Mouse (Mus musculus) spleen, adult 12 weeks (tissue): ENCODE data around the gene Slc10a1.
"Not testable (repeated sequence)": the region's sequence is repeated elsewhere in the genome, so short reads cannot be mapped to it uniquely, and the experiment has no call there.

Experiments
- DNase-seq: peaks from one replicate; pipeline ENCODE4 v3.0.0; 2022; ENCODE audit warnings: low spot score

Slc10a1 gene

GRCm38 (mm10) chr12:80966059-80966838 lies 2.3 kb downstream of the Slc10a1 start:
- no peak for DNase-seq

DNA sequence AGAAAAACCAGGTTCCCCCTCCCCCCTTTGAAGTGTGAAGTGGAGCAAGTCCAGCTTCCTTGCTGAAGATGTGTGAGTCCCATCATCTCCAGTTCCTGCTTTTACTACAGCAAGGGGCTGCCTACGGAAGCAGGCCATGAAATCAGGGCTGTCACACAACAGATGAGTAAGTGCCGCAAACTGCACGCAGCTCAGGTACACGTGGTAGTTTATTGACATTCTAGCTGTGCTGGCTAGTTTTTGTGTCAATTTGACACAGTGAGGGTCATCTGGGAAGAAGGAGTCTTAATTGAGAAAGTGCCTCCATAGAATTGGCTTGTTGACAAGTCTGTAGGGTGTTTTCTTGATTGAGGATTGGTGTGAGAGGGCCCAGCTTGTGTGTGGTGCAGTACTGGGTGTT lies 5.9 kb downstream of the Slc10a1 start:
- DNase-seq = no peak

GRCm38 (mm10) chr12:80957961-80958360 lies 10.5 kb downstream of the Slc10a1 start:
- no peak for DNase-seq

DNA sequence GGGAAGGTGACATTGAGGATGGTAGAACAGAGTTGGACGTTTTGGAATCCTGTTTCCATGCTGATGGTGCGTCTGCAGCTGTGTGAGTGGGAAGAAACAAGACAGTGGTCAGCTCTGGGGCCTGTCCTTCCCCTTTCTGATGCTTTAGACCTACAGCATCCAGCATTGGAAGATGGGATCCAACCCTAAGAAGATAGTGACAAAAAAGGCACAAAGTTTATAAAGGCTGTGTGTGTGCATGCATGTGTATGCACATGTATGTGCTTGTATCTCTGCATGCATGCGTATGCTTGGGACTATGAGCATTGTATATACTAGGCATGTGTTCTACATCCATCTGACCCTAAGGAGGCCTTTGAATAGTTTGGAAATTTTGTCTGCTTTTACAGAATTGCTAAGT lies 12.5 kb downstream of the Slc10a1 start:
- no peak for DNase-seq

GRCm38 (mm10) chr12:80952526-80952925 lies 16.0 kb downstream of the Slc10a1 start:
- DNase-seq = no peak

DNA sequence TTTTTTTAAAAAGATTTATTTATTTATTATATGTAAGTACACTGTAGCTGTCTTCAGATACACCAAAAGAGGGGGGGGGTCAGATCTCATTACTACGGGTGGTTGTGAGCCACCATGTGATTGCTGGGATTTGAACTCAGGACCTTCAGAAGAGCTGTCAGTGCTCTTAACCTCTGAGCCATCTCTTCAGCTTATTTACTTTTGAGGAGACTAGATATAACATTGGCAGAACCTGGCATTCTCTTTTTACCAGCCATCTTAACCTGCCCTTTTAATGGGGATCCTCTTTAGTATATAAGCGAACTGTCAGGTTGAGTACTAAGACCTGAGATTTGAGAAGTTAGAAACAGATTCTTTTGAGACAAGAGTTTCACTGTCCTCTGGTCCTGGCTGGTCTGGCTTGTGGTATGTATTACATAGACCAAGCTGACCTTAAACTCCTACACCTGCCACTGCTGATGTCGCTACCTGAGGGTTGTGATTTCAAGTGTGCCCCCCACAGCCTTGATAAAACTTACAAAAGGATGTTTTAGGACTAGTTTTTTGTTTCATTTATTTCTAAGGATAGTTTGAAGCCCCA lies 16.8 kb downstream of the Slc10a1 start:
- DNase-seq = no peak

GRCm38 (mm10) chr12:80949603-80950002 lies 18.9 kb downstream of the Slc10a1 start:
- not testable (repeated sequence) for DNase-seq

DNA sequence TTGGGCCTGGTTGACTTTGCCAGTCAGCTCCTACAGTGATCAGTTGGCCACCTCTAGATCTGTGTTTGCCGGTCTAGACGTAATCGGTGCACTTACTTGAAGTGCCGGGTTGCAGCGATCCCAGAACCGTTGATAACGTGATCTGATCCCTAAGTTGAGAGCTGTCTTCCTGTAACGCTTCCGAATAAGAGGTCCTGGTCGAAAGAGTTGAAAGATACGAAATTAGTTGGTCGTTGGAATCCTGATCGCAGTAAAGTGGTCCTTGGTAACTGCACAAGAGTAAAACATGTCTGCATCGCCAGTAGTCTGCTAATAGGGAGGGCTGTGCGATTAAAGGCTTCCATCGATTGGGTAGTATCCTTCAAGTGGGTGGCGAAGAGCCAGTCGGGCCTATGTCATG lies 20.3 kb downstream of the Slc10a1 start:
- DNase-seq = no peak

GRCm38 (mm10) chr12:80945996-80946355 lies 22.5 kb downstream of the Slc10a1 start:
- DNase-seq = peak; percentile 97

DNA sequence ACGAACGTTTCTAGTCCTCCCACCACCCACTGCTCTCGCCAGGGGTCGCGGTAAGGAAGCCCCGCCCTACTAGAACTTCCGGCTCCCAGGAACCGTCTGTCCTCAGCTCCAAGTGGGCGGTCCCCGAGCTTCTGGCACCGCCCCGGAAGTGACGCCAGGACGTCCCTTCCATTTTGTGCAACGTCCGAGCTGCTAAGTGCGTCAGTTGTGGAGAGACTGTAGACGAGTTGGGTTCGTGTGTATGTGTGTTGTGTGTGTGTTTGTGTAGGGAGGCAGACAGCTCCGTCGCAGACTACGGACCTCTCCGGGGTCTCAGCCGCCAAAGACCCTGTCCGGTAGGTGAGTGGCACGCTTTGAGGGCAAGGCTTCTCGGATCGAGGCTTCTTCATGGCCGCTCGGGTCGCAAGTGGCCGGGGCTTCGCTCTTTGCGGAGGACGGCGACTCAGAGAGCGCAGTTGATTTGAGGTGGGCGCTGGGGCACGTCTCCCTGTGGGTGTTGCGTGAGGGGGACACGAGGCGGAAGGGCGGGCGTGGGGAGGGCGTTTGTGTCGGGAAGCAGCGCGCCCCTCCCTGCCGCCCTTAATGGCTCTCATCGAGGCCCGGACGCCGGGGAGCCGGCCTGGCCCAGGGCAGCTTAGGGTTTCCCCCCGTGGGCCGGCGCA lies 23.0 kb downstream of the Slc10a1 start, which contains the start of gene Srsf5:
Gene Srsf5, plus strand, starts transcription at position 171 of the 662 bp plus-strand sequence.
- DNase-seq = peak; percentile 98

DNA sequence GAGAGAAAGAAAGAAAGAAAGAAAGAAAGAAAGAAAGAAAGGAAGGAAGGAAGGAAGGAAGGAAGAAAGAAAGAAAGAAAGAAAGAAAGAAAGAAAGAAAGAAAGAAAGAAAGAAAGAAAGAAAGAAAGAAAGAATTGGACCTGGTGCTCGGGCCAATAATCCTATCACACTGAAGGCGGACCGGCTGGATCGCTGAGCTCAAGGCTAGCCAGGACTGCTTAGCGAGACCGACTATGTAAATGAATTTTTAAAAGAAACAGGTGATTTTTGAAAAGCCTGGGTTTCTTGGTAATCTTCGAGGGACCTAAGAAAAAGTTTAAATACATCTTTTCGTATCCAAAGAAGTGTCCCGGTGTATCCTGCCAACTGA lies 23.6 kb downstream of the Slc10a1 start:
- not testable (repeated sequence) for DNase-seq

DNA sequence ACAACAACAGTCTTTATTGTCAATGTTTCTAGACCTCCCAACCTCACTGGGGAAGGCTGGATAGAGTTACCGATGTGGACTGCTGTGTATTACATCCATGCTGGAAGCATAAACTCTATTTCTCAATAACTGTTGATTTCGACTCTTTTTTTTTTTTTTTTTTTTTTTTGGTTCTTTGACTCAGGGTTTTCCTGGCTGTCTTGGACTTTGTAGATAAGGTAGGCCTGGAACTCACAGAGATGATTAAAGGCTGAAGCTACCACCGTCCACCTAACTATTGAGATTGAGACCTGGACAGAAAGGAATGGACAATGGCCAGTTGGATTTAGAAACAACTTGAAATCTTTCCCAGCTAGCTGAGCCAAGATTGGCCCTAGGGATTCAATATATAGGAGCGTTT lies 24.3 kb downstream of the Slc10a1 start:
- no peak for DNase-seq

GRCm38 (mm10) chr12:80943395-80943794 lies 25.1 kb downstream of the Slc10a1 start:
- DNase-seq = no peak

- no peak for DNase-seq
Measured at GRCm38 (mm10) chr12:80941886-80942285, 26.6 kb downstream of the Slc10a1 start.

GRCm38 (mm10) chr12:80939165-80939564 lies 29.3 kb downstream of the Slc10a1 start:
- DNase-seq = no peak

DNA sequence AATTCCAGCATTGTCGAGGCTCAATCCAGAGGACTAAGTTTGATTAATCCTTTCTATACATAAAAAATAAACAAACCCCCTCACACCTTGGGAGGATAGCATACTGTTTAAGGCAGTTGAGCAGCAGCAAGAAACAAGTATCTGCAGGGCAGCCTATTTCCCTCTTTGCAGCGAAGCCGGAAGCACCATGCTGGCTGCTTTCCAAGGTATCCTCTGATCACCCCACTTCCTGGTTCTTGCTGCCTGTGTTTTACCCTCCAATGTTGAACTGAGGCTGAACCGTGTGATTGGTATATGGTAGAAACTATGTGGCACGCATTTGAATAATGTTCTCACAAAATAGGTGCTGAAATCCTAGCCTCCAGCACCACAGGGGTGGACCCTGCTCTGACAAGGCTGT lies 29.9 kb downstream of the Slc10a1 start:
- DNase-seq = peak; percentile 27

DNA sequence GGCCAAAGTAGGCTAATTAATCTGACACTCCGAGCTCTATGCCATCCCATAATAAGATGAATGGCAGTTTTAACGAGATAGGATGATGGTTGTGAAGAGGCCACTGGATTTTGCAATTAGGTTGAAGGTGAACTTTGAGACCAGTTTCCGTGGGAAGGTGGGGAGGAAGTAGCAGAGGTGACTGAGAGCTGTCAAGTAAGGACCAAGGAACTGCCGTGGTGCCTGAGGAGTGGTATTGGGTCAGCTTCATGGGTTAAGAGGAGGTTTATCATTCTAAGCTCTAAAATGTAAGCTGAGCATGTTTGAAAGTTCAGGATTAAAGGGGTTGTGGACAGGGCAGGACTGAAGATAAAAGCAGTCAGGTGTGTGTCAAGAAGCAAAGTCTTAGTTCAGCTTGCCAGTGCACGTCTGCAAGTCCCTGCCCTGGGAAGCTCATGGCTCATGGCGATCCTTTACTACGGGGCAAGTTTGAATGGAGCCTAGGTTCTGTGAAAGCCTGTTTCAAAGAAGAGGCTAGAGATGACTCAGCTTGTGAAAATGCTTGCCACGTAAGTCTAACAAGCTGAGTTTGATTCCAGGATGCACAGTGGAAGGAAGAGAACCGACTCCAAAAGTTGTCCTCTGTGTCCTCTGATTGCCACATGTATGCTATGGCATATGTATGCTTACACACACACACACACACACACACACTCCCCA lies 31.0 kb downstream of the Slc10a1 start:
- DNase-seq = no peak

- no peak for DNase-seq
Measured at GRCm38 (mm10) chr12:80936751-80937150, 31.8 kb downstream of the Slc10a1 start.

DNA sequence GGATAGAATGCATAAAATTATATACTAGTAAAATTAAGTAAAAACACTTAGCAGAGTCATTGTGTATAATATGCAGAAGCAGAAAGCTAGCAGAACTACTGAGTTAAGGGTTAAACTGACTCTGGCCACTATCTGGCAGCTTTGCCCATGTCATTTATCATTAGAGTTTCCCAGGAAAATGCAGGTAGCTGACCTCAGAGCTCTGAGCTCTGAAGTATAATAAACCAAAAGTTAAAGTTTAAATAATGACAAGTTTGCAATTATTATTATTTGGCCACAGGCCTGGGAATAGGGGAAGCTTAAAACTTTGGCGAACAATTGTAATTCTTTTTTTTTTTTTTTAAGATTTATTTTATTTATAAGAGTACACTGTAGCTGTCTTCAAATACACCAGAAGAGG lies 35.6 kb downstream of the Slc10a1 start:
- DNase-seq = no peak

GRCm38 (mm10) chr12:80931402-80932140 lies 36.9 kb downstream of the Slc10a1 start:
- no peak for DNase-seq

DNA sequence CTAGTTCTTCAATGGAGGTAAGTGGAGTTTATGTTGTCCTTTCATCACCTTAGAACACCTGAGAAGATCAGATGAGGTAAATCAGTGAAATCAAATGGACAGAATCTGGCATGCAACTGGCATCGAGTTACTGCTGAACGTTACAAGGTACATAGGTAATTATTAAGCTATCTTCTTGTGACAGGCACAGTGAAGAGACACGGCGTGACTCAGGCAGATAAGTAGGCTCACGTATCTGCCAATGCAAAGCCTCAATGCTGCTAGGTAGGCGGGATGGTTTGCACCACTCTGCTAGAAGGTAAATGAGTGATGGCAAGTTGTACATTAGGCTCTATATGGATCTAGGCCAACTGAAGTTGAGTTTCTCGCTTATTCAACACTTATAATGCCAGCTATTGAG lies 38.4 kb downstream of the Slc10a1 start:
- no peak for DNase-seq

DNA sequence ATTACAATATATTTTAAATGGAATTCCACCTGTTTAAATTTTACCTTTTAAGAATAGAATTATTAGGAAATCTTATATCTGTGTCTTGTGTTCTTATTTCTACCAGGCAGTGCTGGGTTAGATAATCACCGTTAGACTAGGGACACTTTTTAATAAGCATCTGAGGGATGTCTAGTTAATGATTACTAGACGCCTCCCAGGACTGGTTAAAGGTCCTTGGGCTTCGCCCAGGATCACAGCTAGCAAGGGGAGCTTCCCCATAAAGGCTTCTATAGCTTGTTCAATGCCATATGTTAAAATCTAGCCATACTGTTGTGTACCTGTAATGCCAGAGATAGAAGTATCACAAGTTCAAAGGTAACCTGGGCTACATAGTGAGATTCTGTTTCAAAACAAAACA lies 39.6 kb downstream of the Slc10a1 start:
- no peak for DNase-seq
